Mouse (Mus musculus) bone marrow, adult 2 months (tissue): ENCODE measurements around the gene Sox6.

Experiments
- CTCF ChIP-seq: fragments of 200-500 bp; IDR thresholded peaks from 2 replicates; pipeline ENCODE4 v1.5.1; 2011; ENCODE audit warnings: low read length, control low read depth; ENCODE audit not compliant: control insufficient read depth, insufficient read depth
- POLR2A ChIP-seq: fragments of 200-500 bp; IDR thresholded peaks from 2 replicates; pipeline ENCODE4 v1.6.1; 2011; ENCODE audit warnings: low read depth, mild to moderate bottlenecking, control low read depth, low read length, borderline replicate concordance; ENCODE audit not compliant: control insufficient read depth

DNA sequence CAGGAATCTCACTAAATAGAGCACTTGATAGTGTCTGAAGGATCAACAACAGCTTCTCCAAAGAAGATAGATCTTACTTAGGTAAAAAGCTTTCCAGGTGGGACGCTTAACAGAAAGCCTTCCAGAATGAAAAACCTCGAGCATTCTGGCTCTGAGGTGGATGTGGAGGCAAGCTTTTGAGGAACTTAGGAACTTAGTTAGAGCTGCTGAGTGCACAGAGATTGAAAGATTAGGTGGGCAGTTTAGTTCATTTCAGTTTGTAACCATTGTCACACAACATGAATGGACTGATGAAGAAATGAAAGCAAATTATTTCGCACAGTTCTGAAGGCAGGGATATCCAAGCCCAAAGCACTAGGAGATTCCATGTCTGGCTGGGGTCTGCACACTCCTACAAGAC is 481.9 kb downstream of the Sox6 start:
- TF ChIP-seq POLR2A (no peak), CTCF (no peak)
